8 mouse cellular contexts compared by ENCODE assay signal in the genomic region with DNA sequence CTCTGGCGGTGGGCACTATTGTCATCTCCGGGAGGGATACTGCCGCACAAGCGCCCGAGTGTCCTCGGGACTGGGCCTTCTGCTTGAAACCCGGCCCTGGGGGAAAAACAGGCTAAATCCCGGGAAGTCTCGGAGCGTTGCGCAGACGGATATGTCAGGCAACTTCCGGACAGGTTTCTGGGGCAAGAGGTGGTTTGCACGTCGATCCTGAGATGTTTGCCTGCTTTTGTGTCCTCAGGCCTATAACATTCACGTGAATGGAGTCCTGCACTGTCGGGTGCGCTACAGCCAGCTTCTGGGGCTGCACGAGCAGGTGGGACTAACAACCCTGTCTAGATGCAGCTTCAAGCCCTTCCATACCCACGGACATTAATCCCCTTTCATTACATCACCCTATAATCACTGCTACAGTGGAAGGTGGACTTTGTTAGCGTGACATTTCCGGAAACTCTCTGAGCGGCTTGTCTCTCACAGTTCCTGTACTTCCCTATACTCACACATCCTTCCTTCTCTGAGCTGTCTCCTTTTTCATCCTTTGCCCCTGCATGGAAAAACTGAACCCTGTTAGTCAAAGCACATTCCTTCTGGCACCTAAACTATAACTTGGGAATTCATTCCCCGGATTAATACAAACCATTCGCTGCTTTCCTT. TPM values are rescaled to one million over a fixed set of nuclear protein-coding genes. Genes with fewer than 3 reads are reported as not detected.
A peak's percentile ranks its signal among the peaks of the same experiment; 100 is the strongest.
DNase-seq lines count a peak whose midpoint lies in the region; ATAC-seq and TF ChIP-seq lines count a peak whose summit lies in the region.

No protein-coding gene starts in this region.

- H3K4me3 ChIP-seq in cerebellum, adult 2 months (replicated peaks; ENCODE audit: insufficient read depth, low read depth, low read length) = peak overlapping the region; percentile 90
- peak overlapping the region; percentile 78 for H3K4me3 ChIP-seq in liver, adult 2 months (ENCODE audit: insufficient read depth, low read depth, low read length)
- peak overlapping the region; percentile 87 for H3K4me3 ChIP-seq in stomach, postnatal 0 days (ENCODE audit: low read depth, low read length)

- H3K36me3 ChIP-seq in liver, adult 2 months (ENCODE audit: control insufficient read depth, insufficient read depth, low read length) = peaks cover 33% of the 10 kb centered on the region
- peaks cover 36% of the 10 kb centered on the region for H3K36me3 ChIP-seq in stomach, postnatal 0 days (ENCODE audit: control insufficient read depth, insufficient read depth, low read length)

- H3K27ac ChIP-seq in cerebellum, adult 2 months (ENCODE audit: insufficient read depth, low read length) = peak overlapping the region; percentile 60
- H3K27ac ChIP-seq in liver, adult 2 months (replicated peaks; ENCODE audit: insufficient read depth, low read depth, low read length) = peak overlapping the region; percentile 70
- H3K27ac ChIP-seq in stomach, postnatal 0 days (replicated peaks) = peak overlapping the region; percentile 93

- TF ChIP-seq CTCF in cerebellum, adult 2 months (IDR thresholded peaks at IDR 0.05; ENCODE audit: borderline replicate concordance, insufficient read depth, low read depth, low read length) = no peak
- no peak for TF ChIP-seq CTCF in liver, adult 2 months (IDR thresholded peaks at IDR 0.05; ENCODE audit: low read depth, low read length)
- TF ChIP-seq CTCF in stomach, postnatal 0 days (IDR thresholded peaks at IDR 0.05; ENCODE audit: low read depth) = no peak

- no peak for TF ChIP-seq EP300 in stomach, postnatal 0 days (optimal IDR thresholded peaks at IDR 0.05)

- no peaks in the 10 kb centered on the region for H3K27me3 ChIP-seq in cerebellum, adult 2 months (ENCODE audit: control insufficient read depth, insufficient read depth, low read length)
- no peaks in the 10 kb centered on the region for H3K27me3 ChIP-seq in liver, adult 2 months (ENCODE audit: control insufficient read depth, insufficient read depth, low read length)
- H3K27me3 ChIP-seq in stomach, postnatal 0 days (ENCODE audit: control insufficient read depth, insufficient read depth, low read length) = no peaks in the 10 kb centered on the region

- ATAC-seq in erythroid progenitor cell, adult 5-6 weeks (replicated peaks; ENCODE audit: low FRiP score, poor library complexity, severe bottlenecking) = peak; percentile 11; the same call in 1 of the 2 replicates
- ATAC-seq in stomach, postnatal 0 days (ENCODE audit: low FRiP score, low TSS enrichment) = no peak

- DNase-seq in cerebellum, adult 2 months = no peak
- DNase-seq in cerebellum, adult 11 months = no peak
- DNase-seq in 416B (ENCODE audit: low read depth) = peak; percentile 49
- DNase-seq in liver, adult 2 months (ENCODE audit: extremely low read depth, low read depth, low spot score) = no peak
- no peak for DNase-seq in stomach, postnatal 0 days (ENCODE audit: low spot score)
- no peak for DNase-seq in urinary bladder, postnatal 36 days (ENCODE audit: low spot score in 2 of 2)
- no peak for DNase-seq in right cerebral cortex, postnatal 4 days

- peak overlapping the region; percentile 76 for H3K4me2 ChIP-seq in stomach, postnatal 0 days (replicated peaks; ENCODE audit: low read depth)

- no peaks in the 10 kb centered on the region for H3K9me3 ChIP-seq in stomach, postnatal 0 days (ENCODE audit: control insufficient read depth, low read length)

- 11% methylated on average over 25 of the region's 25 CpGs for WGBS in cerebellum, adult 2 months
- 5% methylated on average over 25 of the region's 25 CpGs for WGBS in liver, adult 2 months
- WGBS in stomach, postnatal 0 days = 9% methylated on average over 25 of the region's 25 CpGs

- TF ChIP-seq POLR2A in cerebellum, adult 2 months (IDR thresholded peaks at IDR 0.05; ENCODE audit: borderline replicate concordance, insufficient read depth, low read length) = no peak
- no peak for TF ChIP-seq POLR2A in liver, adult 2 months (IDR thresholded peaks at IDR 0.05; ENCODE audit: extremely low read depth, insufficient read depth, low read length)

- H3K79me2 ChIP-seq in liver, adult 2 months (ENCODE audit: control insufficient read depth, insufficient read depth, low read length) = peaks cover 3% of the 10 kb centered on the region; the same call in 1 of the 2 replicates

- H3K9ac ChIP-seq in liver, adult 2 months (ENCODE audit: low read depth, low read length) = peak overlapping the region; percentile 78
- peak overlapping the region; percentile 87 for H3K9ac ChIP-seq in stomach, postnatal 0 days (ENCODE audit: low read length)

- peaks cover 4% of the 10 kb centered on the region; the same call in 1 of the 2 replicates for H3K4me1 ChIP-seq in cerebellum, adult 2 months (ENCODE audit: control insufficient read depth, insufficient read depth, low read length)
- H3K4me1 ChIP-seq in liver, adult 2 months (ENCODE audit: control insufficient read depth, insufficient read depth, low read length) = peaks cover 5% of the 10 kb centered on the region
- H3K4me1 ChIP-seq in stomach, postnatal 0 days (replicated peaks; ENCODE audit: control insufficient read depth, insufficient read depth) = 0 out of 2 replicates have a peak, but pooled peaks cover 3% of the 10 kb centered on the region

RNA-seq across cellular contexts. Expression of a gene that starts 0.5 kb away (rescaled TPM):
- 87.1 and 93.7 TPM in 2 replicates for polyA plus RNA-seq in cerebellum, adult 2 months (2012; rRNA removed)
- total RNA-seq in erythroid progenitor cell, adult 5-6 weeks (2015; ENCODE audit: low replicate concordance) = 36.5 and 60.5 TPM in 2 replicates
- total RNA-seq in erythroid progenitor cell, adult 5-6 weeks (2017; ENCODE audit: low replicate concordance) = 8.2 and 53.5 TPM in 2 replicates
- 18.5 and 18.7 TPM in 2 replicates for total RNA-seq in liver, adult 2 months (2014; rRNA removed)
- 47.2 and 51.0 TPM in 2 replicates for polyA plus RNA-seq in liver, adult 2 months (2012; rRNA removed)
- 44.2 and 47.7 TPM in 2 replicates for polyA plus RNA-seq in stomach, postnatal 0 days (2015; fragmentation: Nextera tagmentation; extraction: Ambion mirVana)

RNA-seq across cellular contexts. Expression of a gene that starts 0.7 kb away (rescaled TPM):
- 124 and 125 TPM in 2 replicates for polyA plus RNA-seq in cerebellum, adult 2 months (2012; rRNA removed)
- total RNA-seq in erythroid progenitor cell, adult 5-6 weeks (2015; ENCODE audit: low replicate concordance) = 22.6 and 31.7 TPM in 2 replicates
- total RNA-seq in erythroid progenitor cell, adult 5-6 weeks (2017; ENCODE audit: low replicate concordance) = 16.3 and 39.3 TPM in 2 replicates
- total RNA-seq in liver, adult 2 months (2014; rRNA removed) = 13.3 and 13.7 TPM in 2 replicates
- polyA plus RNA-seq in liver, adult 2 months (2012; rRNA removed) = 19.1 and 22.5 TPM in 2 replicates
- polyA plus RNA-seq in stomach, postnatal 0 days (2015; fragmentation: Nextera tagmentation; extraction: Ambion mirVana) = 80.3 and 83.2 TPM in 2 replicates

RNA-seq across cellular contexts. Expression of a gene that starts 8.3 kb away (rescaled TPM):
- 44.5 and 45.4 TPM in 2 replicates for polyA plus RNA-seq in cerebellum, adult 2 months (2012; rRNA removed)
- 6.8 and 9.2 TPM in 2 replicates for total RNA-seq in erythroid progenitor cell, adult 5-6 weeks (2015; ENCODE audit: low replicate concordance)
- total RNA-seq in erythroid progenitor cell, adult 5-6 weeks (2017; ENCODE audit: low replicate concordance) = 10.8 and 15.4 TPM in 2 replicates
- 3.1 and 4.2 TPM in 2 replicates for total RNA-seq in liver, adult 2 months (2014; rRNA removed)
- 17.6 and 27.6 TPM in 2 replicates for polyA plus RNA-seq in liver, adult 2 months (2012; rRNA removed)
- 4.8 and 5.3 TPM in 2 replicates for polyA plus RNA-seq in stomach, postnatal 0 days (2015; fragmentation: Nextera tagmentation; extraction: Ambion mirVana)

RNA-seq across cellular contexts. Expression of a gene that starts 13.8 kb away (rescaled TPM):
- 94.6 and 100 TPM in 2 replicates for polyA plus RNA-seq in cerebellum, adult 2 months (2012; rRNA removed)
- 45.4 and 54.5 TPM in 2 replicates for total RNA-seq in erythroid progenitor cell, adult 5-6 weeks (2015; ENCODE audit: low replicate concordance)
- 29.9 and 130 TPM in 2 replicates for total RNA-seq in erythroid progenitor cell, adult 5-6 weeks (2017; ENCODE audit: low replicate concordance)
- 10.9 and 17.5 TPM in 2 replicates for total RNA-seq in liver, adult 2 months (2014; rRNA removed)
- 21.0 and 33.0 TPM in 2 replicates for polyA plus RNA-seq in liver, adult 2 months (2012; rRNA removed)
- polyA plus RNA-seq in stomach, postnatal 0 days (2015; fragmentation: Nextera tagmentation; extraction: Ambion mirVana) = 19.9 and 25.1 TPM in 2 replicates

RNA-seq across cellular contexts. Expression of a gene that starts 14.0 kb away (rescaled TPM):
- 3.9 and 4.1 TPM in 2 replicates for polyA plus RNA-seq in cerebellum, adult 2 months (2012; rRNA removed)
- total RNA-seq in erythroid progenitor cell, adult 5-6 weeks (2015; ENCODE audit: low replicate concordance) = 4.6 TPM in 1 of 2 replicates, not detected in the other
- not detected in 2 replicates for total RNA-seq in erythroid progenitor cell, adult 5-6 weeks (2017; ENCODE audit: low replicate concordance)
- total RNA-seq in liver, adult 2 months (2014; rRNA removed) = 1.0 and 2.6 TPM in 2 replicates
- polyA plus RNA-seq in liver, adult 2 months (2012; rRNA removed) = 2.3 and 2.8 TPM in 2 replicates
- polyA plus RNA-seq in stomach, postnatal 0 days (2015; fragmentation: Nextera tagmentation; extraction: Ambion mirVana) = 0.31 and 0.57 TPM in 2 replicates
